Mouse (Mus musculus) liver, adult 2 months (tissue): Measurements from ENCODE around the gene Il10rb.

ENCODE experiments used
- CTCF ChIP-seq: fragments of 200-500 bp; IDR thresholded peaks from 2 replicates; pipeline ENCODE4 v1.5.1; 2011; ENCODE audit warnings: low read depth, low read length, control low read depth
- POLR2A ChIP-seq: fragments of 200-500 bp; IDR thresholded peaks from 2 replicates; pipeline ENCODE4 v1.6.1; 2011; ENCODE audit warnings: low read length, control low read depth; ENCODE audit not compliant: insufficient read depth; ENCODE audit errors: extremely low read depth

GRCm38 (mm10) chr16:91445566-91445965, 39.6 kb downstream of the Il10rb start:
- TF ChIP-seq POLR2A, result no peak
- no peak for TF ChIP-seq CTCF
